Mouse (Mus musculus) NIH3T3 (cell line): Measurements from ENCODE around the gene Ap3d1.

Source experiments
- DNase-seq: peaks from one replicate; pipeline ENCODE4 v3.0.0-alpha.2; 2012; ENCODE audit warnings: low read depth

Gene Ap3d1

DNA sequence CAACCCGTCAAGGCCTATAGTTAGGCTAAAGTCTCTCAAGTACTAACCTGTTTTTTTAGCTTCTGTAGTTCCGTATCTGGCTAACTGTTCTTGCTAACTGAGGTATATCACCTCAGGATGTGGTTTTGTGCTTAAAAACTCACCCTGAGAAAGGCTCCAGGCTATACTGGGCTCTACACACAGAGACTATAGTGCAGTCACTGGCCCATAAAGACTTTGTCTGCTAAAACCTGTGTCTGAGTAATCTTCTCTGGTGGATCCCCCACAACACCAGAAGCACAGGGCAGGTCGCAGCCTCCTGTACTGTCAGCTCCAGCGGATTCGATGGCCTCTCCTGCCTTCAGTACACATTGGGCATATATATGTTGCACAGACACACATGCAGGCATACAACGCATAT lies 60.1 kb downstream of the Ap3d1 start:
- no peak for DNase-seq

- DNase-seq, result no peak
These were observed 61.8 kb downstream of the Ap3d1 start for GRCm38 (mm10) chr10:80680260-80680696.

GRCm38 (mm10) chr10:80679556-80680259 lies 62.4 kb downstream of the Ap3d1 start:
- no peak for DNase-seq

DNA sequence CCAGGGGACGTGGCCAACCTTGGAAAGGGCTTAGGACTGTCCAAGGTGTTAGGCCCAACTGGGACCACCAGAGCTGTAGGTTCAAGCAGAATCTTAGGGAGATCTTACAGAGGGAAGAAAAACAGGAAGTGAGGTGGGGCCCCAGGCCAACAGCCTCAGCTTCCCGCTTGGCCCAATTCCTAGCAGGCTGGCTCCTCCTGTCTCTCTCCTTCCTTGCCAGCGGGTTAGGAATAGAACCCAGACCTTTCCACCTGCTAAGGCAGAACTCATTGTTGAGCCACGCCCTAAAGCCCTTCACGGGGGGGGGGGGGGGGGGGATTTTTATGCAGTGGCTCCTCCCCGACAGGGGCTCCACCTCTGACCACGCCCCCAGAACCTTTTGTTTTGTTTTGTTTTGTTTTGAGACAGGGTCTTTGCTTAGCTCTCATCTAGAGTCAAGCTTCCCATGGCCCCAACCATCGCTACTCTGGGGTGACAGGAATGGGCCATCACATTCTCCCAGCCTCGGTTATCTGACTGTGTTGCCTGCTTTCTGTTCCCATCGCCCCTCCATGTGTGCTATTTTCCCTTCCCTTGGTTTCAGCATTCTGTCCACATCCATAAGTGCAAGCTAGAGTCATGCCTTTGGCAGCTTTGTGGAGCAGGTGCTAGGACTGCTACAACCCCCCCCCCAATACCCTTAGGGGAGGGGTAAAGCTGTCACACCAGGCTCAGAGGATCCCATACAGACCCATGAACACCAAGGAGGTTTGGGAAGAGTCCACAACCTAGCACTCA lies 63.3 kb downstream of the Ap3d1 start:
- DNase-seq, result peak; percentile 62

DNA sequence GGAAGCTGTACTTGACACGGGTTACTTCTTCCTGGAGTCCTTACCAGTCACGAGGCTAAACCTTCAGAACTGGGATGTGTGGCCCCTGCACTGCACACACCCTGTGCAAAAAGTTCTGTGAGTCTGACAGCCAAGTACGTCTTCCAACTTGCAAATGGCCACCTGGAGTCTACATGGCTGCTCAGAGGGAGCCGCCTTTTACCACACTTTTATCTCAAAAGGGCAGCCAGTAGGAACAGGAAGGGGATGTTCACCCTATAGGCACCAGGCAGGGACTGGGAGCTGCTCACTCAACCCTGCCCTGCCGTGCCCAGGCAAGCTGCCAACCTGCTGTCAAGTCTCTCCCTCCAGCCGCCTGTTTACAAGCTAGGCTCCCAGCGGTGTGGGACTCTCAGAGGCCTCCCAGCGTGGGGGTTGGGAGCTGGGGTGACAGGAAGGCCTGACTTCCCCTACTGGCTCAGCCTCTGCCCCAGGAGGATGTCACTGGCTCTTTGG lies 64.1 kb downstream of the Ap3d1 start, which contains the start of gene Mknk2:
Mknk2 (minus strand) TSS at position 171 of the 495 bp plus-strand sequence.
- DNase-seq, result peak; percentile 94

GRCm38 (mm10) chr10:80677128-80677875 lies 64.8 kb downstream of the Ap3d1 start:
- DNase-seq, result peak; percentile 78

- peak; percentile 100 for DNase-seq
These were observed 65.7 kb downstream of the Ap3d1 start for GRCm38 (mm10) chr10:80676198-80676928.

- DNase-seq, result peak; percentile 45
These were observed 66.5 kb downstream of the Ap3d1 start for GRCm38 (mm10) chr10:80675405-80676197.

- peak; percentile 29 for DNase-seq
These were observed 67.1 kb downstream of the Ap3d1 start for GRCm38 (mm10) chr10:80674851-80675404.

GRCm38 (mm10) chr10:80674161-80674711 lies 67.8 kb downstream of the Ap3d1 start:
- peak; percentile 77 for DNase-seq

DNA sequence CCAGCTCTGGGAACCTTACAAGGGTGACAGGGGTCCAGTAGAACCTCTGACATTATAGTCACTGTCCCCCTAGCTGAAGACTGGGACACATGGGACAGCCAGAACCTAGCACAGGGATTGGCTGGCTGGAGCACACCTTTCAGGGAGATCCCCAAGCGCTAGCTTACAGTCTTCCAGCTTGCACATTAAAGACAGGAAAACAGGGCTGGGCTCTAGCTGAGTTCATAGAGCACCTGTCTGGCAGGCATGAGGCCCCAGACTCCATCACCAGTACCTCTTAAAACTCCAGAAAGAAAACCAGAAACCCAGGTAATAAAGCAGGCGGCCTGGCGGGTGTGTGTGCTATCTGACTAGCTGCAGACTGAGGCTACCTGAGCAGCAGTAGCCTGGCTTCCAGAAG lies 68.4 kb downstream of the Ap3d1 start:
- no peak for DNase-seq

DNA sequence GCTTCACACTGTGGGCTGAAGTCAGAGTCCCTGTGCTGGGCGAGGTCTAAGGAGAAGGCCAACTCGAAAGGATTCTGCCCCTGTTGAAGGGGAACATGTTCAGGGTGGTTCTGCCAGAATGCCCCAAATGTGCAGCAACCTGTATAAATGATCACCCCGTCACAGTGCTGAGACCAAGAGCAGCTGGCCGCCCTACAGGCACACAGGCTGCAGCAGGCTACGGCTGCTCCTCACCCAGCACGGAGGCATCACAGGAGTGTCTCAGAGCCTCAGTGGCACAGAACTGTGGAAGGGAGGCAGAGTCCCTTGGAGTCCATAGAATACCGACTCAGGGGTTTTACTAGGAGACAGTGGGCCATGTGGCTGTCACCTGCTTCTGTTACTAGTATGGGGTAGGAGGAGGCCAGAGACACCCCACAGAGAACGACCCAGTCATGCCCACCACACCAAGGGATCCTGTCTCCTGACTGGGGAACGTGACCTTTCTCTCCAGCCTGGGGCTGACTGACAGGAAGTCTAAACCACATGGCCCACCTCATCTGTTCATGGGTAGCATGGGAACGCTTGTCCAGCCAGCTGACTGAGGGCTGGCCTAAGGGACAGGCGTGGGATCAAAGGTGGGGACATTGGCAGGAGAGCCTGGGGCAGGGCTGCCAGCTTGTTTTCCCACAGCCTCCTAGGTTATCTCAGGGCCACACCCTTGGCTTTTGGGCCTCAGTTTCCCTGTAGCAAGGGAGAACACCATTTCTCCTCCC lies 70.0 kb downstream of the Ap3d1 start:
- DNase-seq, result no peak

DNA sequence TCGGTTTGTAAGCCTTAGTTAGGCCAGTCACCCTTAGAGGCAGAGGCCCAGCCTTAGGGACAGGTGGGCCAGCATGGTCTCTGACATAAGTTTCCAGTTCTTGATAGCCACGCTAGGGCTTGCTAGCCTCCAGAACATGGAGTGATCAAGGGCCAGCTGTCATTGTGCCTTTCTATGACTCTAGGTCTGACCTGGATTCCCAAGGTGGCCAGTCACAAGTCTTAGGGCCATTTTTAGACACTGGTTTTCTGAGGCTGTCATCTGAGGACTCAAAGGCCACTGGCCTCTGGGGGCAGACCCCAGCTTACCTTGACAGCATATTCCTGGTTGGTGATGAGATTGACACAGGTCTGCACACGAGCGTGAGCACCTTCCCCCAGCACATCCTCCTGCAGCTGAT lies 70.8 kb downstream of the Ap3d1 start:
- DNase-seq, result no peak

- DNase-seq, result no peak
These were observed 71.5 kb downstream of the Ap3d1 start for GRCm38 (mm10) chr10:80670531-80670930.

GRCm38 (mm10) chr10:80669737-80670485 lies 72.2 kb downstream of the Ap3d1 start:
- DNase-seq, result peak; percentile 83

GRCm38 (mm10) chr10:80669018-80669417 lies 73.0 kb downstream of the Ap3d1 start:
- DNase-seq, result no peak

GRCm38 (mm10) chr10:80668614-80669013 lies 73.5 kb downstream of the Ap3d1 start:
- no peak for DNase-seq

GRCm38 (mm10) chr10:80666837-80667412 lies 75.1 kb downstream of the Ap3d1 start:
- DNase-seq, result no peak
